Mouse (Mus musculus): Measurements from ENCODE around the gene Wdr53. TPM values are rescaled to one million over a fixed set of nuclear protein-coding genes. Genes with fewer than 3 reads are reported as not detected.
"Not testable (repeated sequence)": the region's sequence is repeated elsewhere in the genome, so short reads cannot be mapped to it uniquely, and the experiment has no call there.

The Wdr53 gene
- polyA plus RNA-seq, 1 experiment from 2014 or later = 11.1 TPM

- H3K9me3 ChIP-seq (replicated peaks; ENCODE audit: control insufficient read depth, low read length); ATAC-seq (replicated peaks; ENCODE audit: insufficient number of reproducible peaks, low FRiP score, low TSS enrichment); H3K27me3 ChIP-seq (ENCODE audit: control insufficient read depth, insufficient read depth, low read length); H3K27ac ChIP-seq (ENCODE audit: low read depth, low read length); H3K4me3 ChIP-seq (ENCODE audit: low read depth, low read length); H3K4me2 ChIP-seq; H3K9ac ChIP-seq (ENCODE audit: low read depth, low read length); H3K4me1 ChIP-seq (ENCODE audit: control insufficient read depth, insufficient read depth, low read length): not testable (repeated sequence)
- WGBS (ENCODE audit: insufficient replicate concordance) = 94% methylated on average over 4 of the region's 4 CpGs
- H3K36me3 ChIP-seq (ENCODE audit: control insufficient read depth, insufficient read depth, low read length) = peaks cover 23% of the 10 kb centered on the region
Measured at GRCm38 (mm10) chr16:32299617-32300016, 52.6 kb downstream of the Wdr53 start.

GRCm38 (mm10) chr16:32303046-32303445 lies 56.0 kb downstream of the Wdr53 start:
- no peak overlapping the region for H3K4me3 ChIP-seq (ENCODE audit: low read depth, low read length)
- H3K4me2 ChIP-seq = no peak overlapping the region
- no peak overlapping the region for H3K9ac ChIP-seq (ENCODE audit: low read depth, low read length)
- ATAC-seq (replicated peaks; ENCODE audit: insufficient number of reproducible peaks, low FRiP score, low TSS enrichment) = no peak
- no peak overlapping the region for H3K27ac ChIP-seq (ENCODE audit: low read depth, low read length)
- no peaks in the 10 kb centered on the region for H3K4me1 ChIP-seq (ENCODE audit: control insufficient read depth, insufficient read depth, low read length)
- 47% methylated on average over 1 of the region's 1 CpGs for WGBS (ENCODE audit: insufficient replicate concordance)
- H3K27me3 ChIP-seq (ENCODE audit: control insufficient read depth, insufficient read depth, low read length) = no peaks in the 10 kb centered on the region
- peaks cover 7% of the 10 kb centered on the region for H3K36me3 ChIP-seq (ENCODE audit: control insufficient read depth, insufficient read depth, low read length)
- no peaks in the 10 kb centered on the region for H3K9me3 ChIP-seq (replicated peaks; ENCODE audit: control insufficient read depth, low read length)

- peaks cover 4% of the 10 kb centered on the region for H3K36me3 ChIP-seq (ENCODE audit: control insufficient read depth, insufficient read depth, low read length)
- no peaks in the 10 kb centered on the region for H3K4me1 ChIP-seq (ENCODE audit: control insufficient read depth, insufficient read depth, low read length)
- 87% methylated on average over 7 of the region's 7 CpGs for WGBS (ENCODE audit: insufficient replicate concordance)
- no peaks in the 10 kb centered on the region for H3K9me3 ChIP-seq (replicated peaks; ENCODE audit: control insufficient read depth, low read length)
- no peak overlapping the region for H3K9ac ChIP-seq (ENCODE audit: low read depth, low read length)
- no peaks in the 10 kb centered on the region for H3K27me3 ChIP-seq (ENCODE audit: control insufficient read depth, insufficient read depth, low read length)
- ATAC-seq (replicated peaks; ENCODE audit: insufficient number of reproducible peaks, low FRiP score, low TSS enrichment) = no peak
- no peak overlapping the region for H3K4me2 ChIP-seq
- no peak overlapping the region for H3K27ac ChIP-seq (ENCODE audit: low read depth, low read length)
- H3K4me3 ChIP-seq (ENCODE audit: low read depth, low read length) = no peak overlapping the region
Measured at GRCm38 (mm10) chr16:32303886-32304285, 56.9 kb downstream of the Wdr53 start.

MicroRNAs encoded within 50 kb of the gene (microRNA counts, 519-probe panel; counts per million panel counts)
- 32.2 counts per million for microRNA mmu-miR-1946a

Small RNAs within 50 kb of the gene (microRNA-seq; reads per million reads assigned to microRNA genes)
- gene Mir1946a (ENCODE audit: borderline number of aligned reads) = not detected

Other genes with a start within 250 kb of the Wdr53 start
- 9.8 and 10.9 TPM in 2 replicates for gene Senp5, start 243.9 kb upstream of the Wdr53 start, polyA plus RNA-seq (2014; fragmentation: Nextera tagmentation; extraction: Ambion mirVana)
- gene Pak2, start 167.9 kb upstream of the Wdr53 start, polyA plus RNA-seq (2014; fragmentation: Nextera tagmentation; extraction: Ambion mirVana) = 33.9 and 37.5 TPM in 2 replicates
- gene Pigx, start 147.5 kb upstream of the Wdr53 start, polyA plus RNA-seq (2014; fragmentation: Nextera tagmentation; extraction: Ambion mirVana) = 86.3 and 91.7 TPM in 2 replicates
- 22.0 and 24.4 TPM in 2 replicates for gene Cep19, start 147.4 kb upstream of the Wdr53 start, polyA plus RNA-seq (2014; fragmentation: Nextera tagmentation; extraction: Ambion mirVana)
- 5.9 and 6.6 TPM in 2 replicates for gene Nrros, start 81.6 kb upstream of the Wdr53 start, polyA plus RNA-seq (2014; fragmentation: Nextera tagmentation; extraction: Ambion mirVana)
- 0.42 TPM in 1 of 2 replicates, not detected in the other for gene Bex6, start 67.4 kb upstream of the Wdr53 start, polyA plus RNA-seq (2014; fragmentation: Nextera tagmentation; extraction: Ambion mirVana)
- gene Fbxo45, start 69 bp upstream of the Wdr53 start, polyA plus RNA-seq (2014; fragmentation: Nextera tagmentation; extraction: Ambion mirVana) = 11.2 and 12.4 TPM in 2 replicates
- gene Smco1, start 24.2 kb downstream of the Wdr53 start, polyA plus RNA-seq (2014; fragmentation: Nextera tagmentation; extraction: Ambion mirVana) = not detected in 2 replicates
- 17.3 and 18.7 TPM in 2 replicates for gene Rnf168, start 30.2 kb downstream of the Wdr53 start, polyA plus RNA-seq (2014; fragmentation: Nextera tagmentation; extraction: Ambion mirVana)
- 21.0 and 22.2 TPM in 2 replicates for gene Ubxn7, start 85.0 kb downstream of the Wdr53 start, polyA plus RNA-seq (2014; fragmentation: Nextera tagmentation; extraction: Ambion mirVana)
- not detected in 2 replicates for gene Tm4sf19, start 153.3 kb downstream of the Wdr53 start, polyA plus RNA-seq (2014; fragmentation: Nextera tagmentation; extraction: Ambion mirVana)
- gene Tctex1d2, start 172.5 kb downstream of the Wdr53 start, polyA plus RNA-seq (2014; fragmentation: Nextera tagmentation; extraction: Ambion mirVana) = 25.4 and 26.0 TPM in 2 replicates
- gene Pcyt1a, start 183.7 kb downstream of the Wdr53 start, polyA plus RNA-seq (2014; fragmentation: Nextera tagmentation; extraction: Ambion mirVana) = 38.0 and 41.8 TPM in 2 replicates
- 3.2 and 3.8 TPM in 2 replicates for gene Slc51a, start 240.7 kb downstream of the Wdr53 start, polyA plus RNA-seq (2014; fragmentation: Nextera tagmentation; extraction: Ambion mirVana)
- gene Zdhhc19, start 249.0 kb downstream of the Wdr53 start, polyA plus RNA-seq (2014; fragmentation: Nextera tagmentation; extraction: Ambion mirVana) = 0.27 TPM in 1 of 2 replicates, not detected in the other

All from heart, embryonic 11.5 days (tissue).